Mouse (Mus musculus): ENCODE data around the gene Mup1. TPM values are rescaled to one million over a fixed set of nuclear protein-coding genes. Genes with fewer than 3 reads are reported as not detected.

The Mup1 gene
- not detected in 2 replicates for total RNA-seq (2023)

GRCm38 (mm10) chr4:60501860-60502259 is at the start of gene Mup1:
Gene Mup1 (minus strand): TSS chr4:60501960.

Other genes with a start within 250 kb of the Mup1 start
- gene Mup9, start 80.0 kb downstream of the Mup1 start, total RNA-seq (2023) = not detected in 2 replicates
- gene Mup10, start 80.2 kb upstream of the Mup1 start, total RNA-seq (2023) = not detected in 2 replicates
- gene Mup11, start 160.5 kb upstream of the Mup1 start, total RNA-seq (2023) = not detected in 2 replicates
- gene Mup12, start 239.4 kb upstream of the Mup1 start, total RNA-seq (2023) = not detected in 2 replicates